Comparison of ENCODE assay signal across 20 mouse cellular contexts in the genomic region with DNA sequence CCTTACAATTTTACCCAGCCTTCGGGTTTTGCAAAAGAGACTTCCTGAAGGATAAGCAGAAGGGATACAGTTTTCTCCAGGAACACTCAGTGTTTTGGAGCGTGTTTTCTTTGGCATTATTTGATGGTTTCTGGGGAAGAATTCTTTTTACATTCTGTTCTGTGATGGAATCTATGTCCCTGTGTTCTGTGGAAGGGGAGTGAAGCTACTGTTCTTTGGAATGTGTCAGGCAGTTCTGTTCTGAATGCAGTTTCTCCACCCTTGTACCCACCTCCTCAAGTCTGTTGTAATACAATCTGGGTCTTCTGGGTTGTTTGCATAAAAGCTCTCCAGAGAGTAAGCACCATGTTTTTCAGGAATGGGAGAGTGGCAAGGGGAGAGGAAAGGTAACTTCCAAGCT.
DNase-seq lines count a peak whose midpoint lies in the region; ATAC-seq and TF ChIP-seq lines count a peak whose summit lies in the region.
"Had no signal": no experiment of that assay in that cellular context is flagged by ENCODE, and none has a peak within 500 bp of the region (broad histone marks: within the 10 kb centered on the region; RNA-seq: fewer than 3 reads in every experiment).

No protein-coding gene starts in this region.

- H3K4me1 ChIP-seq in heart, embryonic 13.5 days = peaks cover 12% of the 10 kb centered on the region
- H3K4me1 ChIP-seq in heart, adult 2 months (ENCODE audit: control insufficient read depth, insufficient read depth, low read length) = peaks cover 3% of the 10 kb centered on the region; the same call in 1 of the 2 replicates
- peaks cover 22% of the 10 kb centered on the region; the same call in 1 of the 2 replicates for H3K4me1 ChIP-seq in kidney, embryonic 16.5 days (ENCODE audit: insufficient read depth, low read length)
- no peaks in the 10 kb centered on the region for H3K4me1 ChIP-seq in lung, postnatal 0 days (ENCODE audit: insufficient read depth, low read depth, low read length)
- H3K4me1 ChIP-seq: embryonic facial prominence, embryonic 13.5 days; forebrain, embryonic 15.5 days; intestine, embryonic 15.5 days; liver, embryonic 13.5 days; midbrain, embryonic 12.5 days had no signal

- ATAC-seq in heart, embryonic 13.5 days (ENCODE audit: extremely low read depth, insufficient number of reproducible peaks, low FRiP score, low TSS enrichment) = no peak
- ATAC-seq in kidney, embryonic 16.5 days (ENCODE audit: low FRiP score, low TSS enrichment) = peak; percentile 46; the same call in 1 of the 2 replicates
- peak; percentile 65 for ATAC-seq in lung, postnatal 0 days
- ATAC-seq: forebrain, embryonic 15.5 days; intestine, embryonic 15.5 days had no signal

- TF ChIP-seq POLR2A in heart, adult 2 months (IDR thresholded peaks at IDR 0.05; ENCODE audit: insufficient read depth, low read depth, low read length) = no peak

- DNase-seq in heart, adult 2 months = no peak
- no peak for DNase-seq in kidney, adult 8-10 months
- DNase-seq in lung, postnatal 0 days (ENCODE audit: low spot score) = peak; percentile 17
- no peak for DNase-seq in lung, postnatal 4 days
- no peak for DNase-seq in ovary, adult 18-20 months (ENCODE audit: low spot score)
- DNase-seq: cerebellum, adult 8-10 months; gastrocnemius, postnatal 36 days; heart, postnatal 36 days; liver, embryonic 13.5 days; right cerebral cortex, postnatal 4 days; thymus, postnatal 14 days had no signal

- H3K79me2 ChIP-seq in heart, adult 2 months (replicated peaks; ENCODE audit: control insufficient read depth, insufficient read depth, low read length) = no peaks in the 10 kb centered on the region

- H3K9ac ChIP-seq in heart, embryonic 13.5 days = no peak overlapping the region
- no peak overlapping the region for H3K9ac ChIP-seq in heart, adult 2 months (ENCODE audit: low read depth, low read length)
- H3K9ac ChIP-seq in kidney, embryonic 16.5 days (replicated peaks; ENCODE audit: low read length) = no peak overlapping the region
- H3K9ac ChIP-seq in lung, postnatal 0 days (replicated peaks; ENCODE audit: low read depth) = no peak overlapping the region
- H3K9ac ChIP-seq: embryonic facial prominence, embryonic 13.5 days; forebrain, embryonic 15.5 days; hindbrain, embryonic 15.5 days; intestine, embryonic 15.5 days; liver, embryonic 13.5 days; lung, embryonic 15.5 days; midbrain, embryonic 12.5 days had no signal

- 46% methylated on average over 2 of the region's 2 CpGs for WGBS in heart, embryonic 13.5 days
- WGBS in heart, adult 2 months = 43% methylated on average over 2 of the region's 2 CpGs
- 51% methylated on average over 2 of the region's 2 CpGs for WGBS in kidney, embryonic 16.5 days
- 55% methylated on average over 2 of the region's 2 CpGs for WGBS in lung, postnatal 0 days

- TF ChIP-seq CTCF in heart, adult 2 months (IDR thresholded peaks at IDR 0.05) = no peak
- TF ChIP-seq CTCF in lung, postnatal 0 days (IDR thresholded peaks at IDR 0.05) = no peak

- no peak for TF ChIP-seq EP300 in heart, adult 2 months (IDR thresholded peaks at IDR 0.05; ENCODE audit: insufficient read depth, low read depth, low read length)
- peak; percentile 26; the same call in 1 of the 2 replicates for TF ChIP-seq EP300 in lung, postnatal 0 days (IDR thresholded peaks at IDR 0.05)

- intact Hi-C loops in heart, adult 2 months (cut with DNase I) = no loop called here

- no peaks in the 10 kb centered on the region for H3K36me3 ChIP-seq in heart, embryonic 13.5 days
- no peaks in the 10 kb centered on the region for H3K36me3 ChIP-seq in heart, adult 2 months (ENCODE audit: control insufficient read depth, insufficient read depth, low read length)
- H3K36me3 ChIP-seq in kidney, embryonic 16.5 days (ENCODE audit: insufficient read depth, low read length) = no peaks in the 10 kb centered on the region
- H3K36me3 ChIP-seq in lung, postnatal 0 days (ENCODE audit: insufficient read depth, low read length) = no peaks in the 10 kb centered on the region
- H3K36me3 ChIP-seq: embryonic facial prominence, embryonic 13.5 days; forebrain, embryonic 15.5 days; hindbrain, embryonic 15.5 days; intestine, embryonic 15.5 days; liver, embryonic 13.5 days; lung, embryonic 15.5 days; midbrain, embryonic 12.5 days had no signal

- no peaks in the 10 kb centered on the region for H3K27me3 ChIP-seq in heart, embryonic 13.5 days (replicated peaks)
- H3K27me3 ChIP-seq in heart, adult 2 months (ENCODE audit: control insufficient read depth, insufficient read depth, low read length) = no peaks in the 10 kb centered on the region
- no peaks in the 10 kb centered on the region for H3K27me3 ChIP-seq in kidney, embryonic 16.5 days (ENCODE audit: insufficient read depth, low read length)
- H3K27me3 ChIP-seq in lung, postnatal 0 days (replicated peaks; ENCODE audit: insufficient read depth, low read length) = no peaks in the 10 kb centered on the region
- H3K27me3 ChIP-seq: embryonic facial prominence, embryonic 13.5 days; forebrain, embryonic 15.5 days; hindbrain, embryonic 15.5 days; intestine, embryonic 15.5 days; liver, embryonic 13.5 days; lung, embryonic 15.5 days; midbrain, embryonic 12.5 days had no signal

- peak overlapping the region; percentile 68 for H3K27ac ChIP-seq in heart, embryonic 13.5 days (replicated peaks)
- no peak overlapping the region for H3K27ac ChIP-seq in heart, adult 2 months
- H3K27ac ChIP-seq in kidney, embryonic 16.5 days (ENCODE audit: low read length) = peak overlapping the region; percentile 56; the same call in 1 of the 2 replicates
- H3K27ac ChIP-seq in lung, postnatal 0 days (ENCODE audit: low read length) = no peak overlapping the region
- H3K27ac ChIP-seq: embryonic facial prominence, embryonic 13.5 days; forebrain, embryonic 15.5 days; hindbrain, embryonic 15.5 days; intestine, embryonic 15.5 days; left cerebral cortex, adult 2 months; liver, embryonic 13.5 days; lung, embryonic 15.5 days; midbrain, embryonic 12.5 days had no signal

- no peak overlapping the region for H3K4me2 ChIP-seq in heart, embryonic 13.5 days
- H3K4me2 ChIP-seq in kidney, embryonic 16.5 days (replicated peaks; ENCODE audit: low read depth, low read length) = no peak overlapping the region
- H3K4me2 ChIP-seq in lung, postnatal 0 days (replicated peaks; ENCODE audit: low read depth, low read length) = no peak overlapping the region
- H3K4me2 ChIP-seq: embryonic facial prominence, embryonic 13.5 days; forebrain, embryonic 15.5 days; hindbrain, embryonic 15.5 days; intestine, embryonic 15.5 days; liver, embryonic 13.5 days; lung, embryonic 15.5 days; midbrain, embryonic 12.5 days had no signal

- no peak overlapping the region for H3K4me3 ChIP-seq in heart, embryonic 13.5 days
- no peak overlapping the region for H3K4me3 ChIP-seq in heart, adult 2 months
- H3K4me3 ChIP-seq in kidney, embryonic 16.5 days (ENCODE audit: low read length) = no peak overlapping the region
- H3K4me3 ChIP-seq in lung, postnatal 0 days (ENCODE audit: low read depth, low read length) = no peak overlapping the region
- H3K4me3 ChIP-seq: embryonic facial prominence, embryonic 13.5 days; forebrain, embryonic 15.5 days; hindbrain, embryonic 15.5 days; intestine, embryonic 15.5 days; left cerebral cortex, adult 2 months; liver, embryonic 13.5 days; lung, embryonic 15.5 days; midbrain, embryonic 12.5 days had no signal

- no peaks in the 10 kb centered on the region for H3K9me3 ChIP-seq in heart, embryonic 13.5 days
- no peaks in the 10 kb centered on the region for H3K9me3 ChIP-seq in kidney, embryonic 16.5 days (ENCODE audit: low read length)
- no peaks in the 10 kb centered on the region for H3K9me3 ChIP-seq in lung, postnatal 0 days (ENCODE audit: low read length)
- H3K9me3 ChIP-seq: embryonic facial prominence, embryonic 13.5 days; forebrain, embryonic 15.5 days; hindbrain, embryonic 15.5 days; intestine, embryonic 15.5 days; liver, embryonic 13.5 days; lung, embryonic 15.5 days; midbrain, embryonic 12.5 days had no signal

Comparison
In these comparisons a context has a peak if more than half of its experiments do, and no peak if none do; other contexts are left out.
1. H3K27ac ChIP-seq: peak in heart, embryonic 13.5 days (single experiment) and kidney, embryonic 16.5 days (single experiment); none in heart, adult 2 months (single experiment) and lung, postnatal 0 days (single experiment).